Mouse (Mus musculus) ovary, postnatal 14 days (tissue): Measurements from ENCODE around the gene Dgkq.
A peak's percentile ranks its signal among the peaks of the same experiment; 100 is the strongest.

Source experiments
- DNase-seq: peaks from one replicate; pipeline ENCODE4 v3.0.0; 2022; ENCODE audit warnings: low spot score

Dgkq gene

GRCm38 (mm10) chr5:108689091-108689490 lies 19.6 kb upstream of the Dgkq start:
- no peak for DNase-seq

GRCm38 (mm10) chr5:108680871-108681270 lies 11.4 kb upstream of the Dgkq start:
- no peak for DNase-seq

DNA sequence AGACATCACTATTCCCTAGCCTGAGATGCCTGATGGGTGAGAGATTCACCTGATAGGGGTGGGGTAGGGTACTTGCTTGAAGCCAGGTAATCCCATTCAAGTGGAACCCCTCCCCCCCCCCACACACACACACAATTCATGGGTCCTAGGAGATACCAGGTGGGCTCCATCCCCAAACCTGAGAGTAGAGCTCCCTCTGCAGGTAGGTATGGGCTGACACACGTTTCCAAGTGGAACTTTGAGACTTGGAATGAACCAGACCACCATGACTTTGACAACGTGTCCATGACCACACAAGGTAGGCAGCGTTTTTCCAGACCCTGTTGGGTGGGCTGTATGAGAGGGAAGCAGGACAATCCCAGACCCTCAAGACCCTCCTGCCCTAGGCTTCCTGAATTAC lies 10.4 kb upstream of the Dgkq start:
- no peak for DNase-seq

- no peak for DNase-seq
Observed at GRCm38 (mm10) chr5:108678296-108678854, 8.9 kb upstream of the Dgkq start.

- DNase-seq, result no peak
Observed at GRCm38 (mm10) chr5:108677605-108678295, 8.3 kb upstream of the Dgkq start.

DNA sequence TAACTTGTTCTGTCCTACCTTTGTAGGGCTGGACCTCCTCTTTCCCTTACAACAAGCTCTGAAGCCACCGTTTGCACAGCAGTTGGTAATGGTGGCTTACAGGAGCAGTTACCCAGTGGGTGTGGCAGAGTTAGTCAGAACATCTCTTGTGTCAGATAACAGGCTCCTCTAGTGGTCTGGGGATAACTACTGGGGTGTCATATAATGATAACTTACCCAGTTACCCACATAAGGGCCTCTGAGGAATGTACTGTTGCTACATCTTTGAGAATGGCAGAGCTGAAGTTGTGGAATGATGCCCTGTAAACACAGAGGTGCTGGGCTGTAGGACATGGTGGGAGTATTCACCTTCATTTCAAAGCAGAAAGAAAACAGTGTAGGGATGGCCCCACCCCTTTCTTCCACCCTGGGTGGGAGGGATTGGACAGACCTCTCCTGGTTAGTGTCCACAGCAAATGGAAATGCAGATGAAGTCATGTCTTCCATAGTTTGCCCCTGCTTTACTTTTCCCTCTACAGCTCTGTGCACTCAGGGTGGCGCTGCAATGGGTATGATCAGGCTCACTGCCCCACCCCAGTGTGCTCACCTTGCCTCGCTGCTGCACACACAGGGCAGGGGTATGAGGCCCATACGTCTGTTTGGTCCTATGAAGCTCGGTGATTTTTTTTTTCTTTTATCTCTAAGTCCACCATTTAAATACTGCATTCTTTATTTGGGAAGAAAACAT lies 7.5 kb upstream of the Dgkq start:
- DNase-seq, result no peak

DNA sequence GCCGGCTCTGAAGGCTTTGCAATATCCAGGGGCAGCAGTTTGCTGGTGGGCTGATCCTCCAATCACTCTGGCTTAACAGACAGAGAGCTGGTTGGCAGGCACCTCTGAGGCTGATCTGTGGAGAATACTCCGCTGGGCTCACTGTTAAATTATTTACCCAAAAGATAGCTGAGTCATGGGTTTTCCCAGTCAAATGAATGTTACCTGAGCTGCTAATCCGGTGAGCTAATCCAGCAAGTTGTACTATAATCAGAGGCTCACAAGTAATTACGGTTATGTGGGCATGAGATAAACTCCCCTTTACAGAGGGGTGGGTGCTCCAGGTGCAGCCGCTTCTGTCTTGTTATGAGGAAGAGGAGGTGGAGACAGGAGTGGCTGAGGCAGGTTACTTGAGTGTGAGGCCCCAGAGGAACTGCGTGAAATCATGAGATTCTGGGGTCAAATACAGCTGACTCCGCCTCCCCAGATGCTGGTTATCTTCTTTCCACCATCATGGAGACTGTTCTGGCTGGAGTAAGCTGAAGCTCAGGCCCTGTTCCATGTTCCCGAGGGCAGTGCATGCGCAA lies 5.9 kb upstream of the Dgkq start, which contains the start of gene Slc26a1:
Gene Slc26a1, minus strand, starts transcription at position 319 of the 566 bp plus-strand sequence.
- DNase-seq, result no peak

GRCm38 (mm10) chr5:108674624-108675023 lies 5.2 kb upstream of the Dgkq start:
- no peak for DNase-seq

DNA sequence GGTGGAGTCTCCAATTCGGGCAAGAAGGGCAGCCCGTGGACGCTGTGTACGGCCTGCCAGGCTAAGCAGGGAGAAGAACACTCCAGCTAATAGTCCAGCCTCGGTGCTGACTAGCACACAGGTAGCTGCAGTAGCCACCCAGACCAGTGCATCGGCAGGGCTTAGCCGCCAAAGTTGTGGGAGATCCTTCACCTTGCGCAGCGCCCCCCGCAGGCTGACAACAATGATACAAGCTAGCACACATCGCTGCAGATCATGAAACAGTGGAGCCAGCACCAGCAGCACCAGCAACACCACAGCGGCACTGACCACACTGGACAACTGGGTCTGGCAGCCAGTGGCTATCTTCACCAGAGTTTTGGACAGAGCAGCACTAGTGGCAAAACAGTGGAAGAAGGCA lies 2.3 kb upstream of the Dgkq start:
- no peak for DNase-seq

DNA sequence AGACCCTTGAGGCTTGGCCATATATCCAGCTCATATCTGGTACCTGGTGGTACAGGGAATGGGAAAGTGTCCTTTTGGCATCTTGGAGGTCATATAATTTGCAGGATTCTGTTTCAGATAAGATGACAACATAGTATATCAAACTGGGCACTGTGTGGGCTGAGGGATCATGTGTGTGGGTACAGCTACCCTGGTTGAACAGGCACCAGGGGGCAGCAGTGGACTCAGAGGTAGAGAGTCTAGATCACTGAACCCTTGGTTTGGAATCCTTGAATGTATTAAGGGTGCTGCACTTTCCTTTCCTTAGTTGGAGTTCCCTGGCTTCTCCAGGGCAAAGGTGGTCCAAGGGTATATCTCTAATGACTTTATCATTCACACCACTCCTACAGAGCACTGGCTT lies 1.3 kb upstream of the Dgkq start:
- no peak for DNase-seq

GRCm38 (mm10) chr5:108669986-108670385 lies 514 bp upstream of the Dgkq start:
- DNase-seq, result no peak

- no peak for DNase-seq
Observed at GRCm38 (mm10) chr5:108668387-108668932, 1.0 kb downstream of the Dgkq start.

GRCm38 (mm10) chr5:108667370-108667769 lies 2.1 kb downstream of the Dgkq start:
- no peak for DNase-seq

- no peak for DNase-seq
Observed at GRCm38 (mm10) chr5:108665066-108665465, 4.4 kb downstream of the Dgkq start.

- no peak for DNase-seq
Observed at GRCm38 (mm10) chr5:108662772-108663171, 6.7 kb downstream of the Dgkq start.

DNA sequence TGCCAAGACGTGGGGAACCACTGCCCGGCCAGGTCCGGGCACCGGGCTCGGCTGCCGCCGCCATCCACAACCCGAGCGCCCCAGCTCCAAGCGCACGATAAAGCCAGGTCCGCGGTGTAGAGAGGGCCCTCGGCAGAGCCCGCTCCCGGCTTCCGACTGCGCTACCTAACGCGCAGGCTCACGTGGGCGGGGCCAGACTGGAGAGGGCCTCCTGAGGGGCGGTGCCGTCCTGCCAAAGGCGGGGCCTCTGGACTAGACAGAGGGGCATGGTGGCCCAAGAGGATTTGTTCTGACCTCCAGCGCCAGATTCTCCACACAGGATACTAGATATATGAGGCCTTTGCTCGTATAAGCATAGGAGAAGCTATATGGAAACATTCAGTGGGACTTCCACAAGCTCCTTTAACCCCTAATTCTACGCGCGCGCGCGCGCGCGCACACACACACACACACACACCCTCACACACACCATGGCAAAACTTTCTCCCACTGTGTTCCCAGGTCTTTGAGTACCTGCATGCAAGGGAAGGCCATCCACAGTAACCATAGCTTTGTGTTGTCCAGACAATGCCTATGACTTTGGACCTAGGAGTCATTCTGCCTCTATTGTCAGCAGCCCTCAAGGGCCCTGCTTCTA lies 8.7 kb downstream of the Dgkq start:
- peak; percentile 84 for DNase-seq

DNA sequence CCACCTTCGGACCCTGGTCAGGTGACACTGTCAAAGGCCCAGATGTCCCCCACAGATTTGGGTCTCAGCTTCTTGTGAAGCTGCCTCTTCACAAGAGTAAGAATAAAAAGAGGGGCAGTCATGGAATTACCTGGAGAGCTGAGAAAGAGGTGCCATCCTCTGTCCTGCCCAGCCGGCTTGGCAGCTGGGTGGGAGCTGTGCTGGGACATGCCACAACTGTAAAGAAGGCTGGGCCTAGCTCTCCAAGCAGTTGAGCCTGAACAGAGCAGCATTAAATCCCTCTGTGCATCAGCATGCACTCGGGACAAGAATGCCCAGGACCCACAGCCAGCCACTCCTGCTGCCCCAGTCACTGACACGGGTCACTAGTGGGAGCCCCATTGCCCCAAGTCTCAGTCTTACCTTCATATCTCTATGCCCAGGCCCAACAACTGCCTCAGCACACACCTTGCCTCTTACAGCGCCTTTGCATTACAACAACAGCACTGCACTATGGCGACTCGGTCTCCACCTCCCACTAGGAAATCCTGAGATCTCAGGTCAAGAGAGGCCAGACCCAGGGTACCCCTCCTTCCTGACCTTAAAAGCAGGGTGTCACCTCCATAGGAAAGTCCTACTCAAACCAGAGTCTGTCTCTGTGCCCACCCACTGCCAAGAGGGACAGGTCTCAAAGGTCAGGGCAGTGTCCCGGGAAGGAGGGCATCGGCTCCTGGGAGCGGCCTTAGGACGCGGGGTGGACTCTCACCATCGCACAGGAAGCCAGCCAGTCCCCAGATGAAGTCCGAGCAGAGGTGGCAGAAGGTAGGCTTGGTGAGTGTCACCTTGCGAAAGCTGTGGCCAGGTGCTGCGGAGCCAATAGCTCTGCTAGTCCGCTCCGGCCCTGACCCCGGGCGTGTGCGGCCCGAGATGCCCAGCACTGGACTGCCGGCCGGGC lies 9.5 kb downstream of the Dgkq start, which contains the start of gene Idua:
Gene Idua, plus strand, starts transcription at position 634 of the 934 bp plus-strand sequence.
- DNase-seq, result no peak

DNA sequence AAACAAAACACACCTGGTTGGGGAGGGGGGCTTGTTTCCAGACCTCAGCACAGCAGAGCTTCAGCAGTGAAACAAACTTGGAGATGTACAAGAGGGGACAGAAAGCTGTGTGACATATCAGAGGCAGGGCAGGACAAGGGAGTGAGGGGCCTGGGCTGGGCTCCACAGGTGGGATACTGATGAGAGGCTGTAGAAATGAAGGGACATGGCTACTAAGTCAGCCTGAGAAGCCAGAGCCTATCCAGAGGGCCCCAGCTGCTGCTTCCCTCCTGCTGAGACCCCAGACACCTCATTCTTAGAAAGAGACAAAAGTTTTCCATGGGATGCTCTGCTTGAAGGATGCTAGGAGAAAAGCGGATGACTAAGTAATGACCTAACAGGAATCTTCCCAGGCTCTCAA lies 10.9 kb downstream of the Dgkq start:
- no peak for DNase-seq

GRCm38 (mm10) chr5:108657406-108657805 lies 12.1 kb downstream of the Dgkq start:
- no peak for DNase-seq

DNA sequence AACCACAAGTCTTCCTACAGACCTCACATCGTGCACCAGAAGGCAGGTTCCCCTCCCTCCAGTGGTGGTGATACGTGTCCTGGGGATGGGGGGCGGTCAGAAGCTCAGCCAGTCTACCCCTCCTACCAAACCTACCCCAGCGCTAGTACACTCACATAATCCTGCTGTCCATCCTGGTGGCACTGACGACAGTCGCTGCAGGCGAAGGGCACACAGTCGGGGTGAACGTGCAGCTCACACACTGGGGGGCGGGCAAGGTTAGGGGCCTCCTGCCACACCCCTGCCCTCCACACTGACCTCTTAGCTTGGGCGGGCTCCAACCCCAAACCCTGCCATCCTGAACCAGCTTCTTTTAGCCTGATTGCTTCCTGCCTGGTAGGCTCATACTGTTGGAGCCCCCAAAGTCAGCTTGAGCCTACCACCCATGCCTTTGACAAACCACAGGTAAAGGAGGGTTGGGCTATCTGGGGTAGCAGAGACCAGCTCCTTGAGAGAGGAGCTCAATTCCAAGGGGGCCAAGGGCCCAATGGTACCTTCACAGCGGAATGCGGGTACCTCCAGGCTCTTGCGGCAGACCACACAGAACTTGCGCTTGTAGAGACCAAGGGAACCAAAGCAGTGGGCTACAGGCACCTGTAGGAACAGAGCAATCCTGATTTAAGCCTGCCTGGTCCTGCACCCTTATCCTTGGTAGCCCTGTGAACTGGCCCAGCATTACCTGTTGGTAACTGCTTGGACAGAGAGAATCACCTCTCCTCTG lies 13.4 kb downstream of the Dgkq start:
- DNase-seq, result no peak
